Mouse (Mus musculus) myocyte (in vitro differentiated cells): ENCODE results near the gene Plekhh1.

Experiments
- CEBPB ChIP-seq: IDR thresholded peaks from 2 replicates; pipeline ENCODE4 v1.6.1; 2011; ENCODE audit warnings: mild to moderate bottlenecking, moderate library complexity; ENCODE audit not compliant: poor library complexity, insufficient read depth, severe bottlenecking
- E2F4 ChIP-seq: IDR thresholded peaks from one replicate; pipeline ENCODE4 v1.6.1; 2011; ENCODE audit warnings: mild to moderate bottlenecking, control low read depth, moderate library complexity; ENCODE audit not compliant: insufficient read depth
- MAX ChIP-seq: IDR thresholded peaks from one replicate; pipeline ENCODE4 v1.6.1; 2011; ENCODE audit warnings: low read depth, mild to moderate bottlenecking, control low read depth
- MYOD1 ChIP-seq, 3 experiments: IDR thresholded peaks; one replicate each; pipeline ENCODE4 v1.6.1; 2011; ENCODE audit warnings: control low read depth in 2 of 3, low read depth in 2 of 3, mild to moderate bottlenecking in 2 of 3, moderate library complexity in 1 of 3; ENCODE audit not compliant: insufficient read length in 2 of 3, control insufficient read depth in 1 of 3
- MYOG ChIP-seq, 3 experiments: IDR thresholded peaks; one replicate each; pipeline ENCODE4 v1.6.1; 2011; ENCODE audit warnings: control low read depth in 2 of 3, low read depth in 2 of 3, mild to moderate bottlenecking in 2 of 3; ENCODE audit not compliant: insufficient read length in 2 of 3, control insufficient read depth in 1 of 3, insufficient read depth in 1 of 3
- POLR2A ChIP-seq: IDR thresholded peaks from one replicate; pipeline ENCODE4 v1.6.1; 2011; ENCODE audit warnings: low read depth, mild to moderate bottlenecking, control low read depth, moderate library complexity; ENCODE audit not compliant: insufficient read length
- POLR2AphosphoS2 ChIP-seq: IDR thresholded peaks from one replicate; pipeline ENCODE4 v1.6.1; 2011; ENCODE audit warnings: low read depth, control low read depth; ENCODE audit not compliant: insufficient read length
- TCF12 ChIP-seq: IDR thresholded peaks from one replicate; pipeline ENCODE4 v1.6.1; 2011; ENCODE audit warnings: mild to moderate bottlenecking, control low read depth; ENCODE audit not compliant: poor library complexity, insufficient read depth, severe bottlenecking
- TCF3 ChIP-seq: IDR thresholded peaks from one replicate; pipeline ENCODE4 v1.6.1; 2011; ENCODE audit warnings: low read depth, control low read depth; ENCODE audit not compliant: insufficient read length
- USF1 ChIP-seq: IDR thresholded peaks from one replicate; pipeline ENCODE4 v1.6.1; 2011; ENCODE audit warnings: low read depth, mild to moderate bottlenecking, control low read depth, moderate library complexity

DNA sequence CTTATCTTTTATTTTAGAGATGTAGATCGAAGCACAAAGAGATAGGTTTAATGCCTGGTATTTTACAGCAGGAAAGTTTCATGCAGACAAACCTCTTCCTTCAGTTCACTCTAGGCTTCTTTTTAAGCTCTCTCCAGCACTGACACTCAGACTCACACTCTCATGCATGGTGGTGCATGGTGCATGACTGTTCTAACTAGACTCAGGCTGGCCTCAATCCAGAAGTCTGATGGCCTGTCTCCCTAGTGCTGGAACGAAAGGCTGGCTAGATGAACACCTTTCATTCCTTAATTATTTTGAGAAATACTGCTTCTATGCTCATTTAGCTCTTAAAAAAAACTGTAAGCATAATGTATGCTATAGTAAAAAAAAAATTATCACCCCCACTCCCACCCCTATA lies 23.1 kb downstream of the Plekhh1 start:
- TF ChIP-seq MAX: no peak
- no peak for TF ChIP-seq USF1
- no peak for TF ChIP-seq E2F4
- no peak for TF ChIP-seq CEBPB
- TF ChIP-seq POLR2AphosphoS2: no peak
- no peak for TF ChIP-seq POLR2A
- no peak for TF ChIP-seq TCF12
- no peak for TF ChIP-seq MYOD1 (IDR thresholded peaks at IDR 0.05; ENCODE audit: control insufficient read depth in 1 of 3, insufficient read length in 2 of 3, low read depth in 2 of 3)
- no peak for TF ChIP-seq MYOG (IDR thresholded peaks at IDR 0.05; ENCODE audit: control insufficient read depth in 1 of 3, insufficient read depth in 1 of 3, insufficient read length in 2 of 3, low read depth in 2 of 3)
- TF ChIP-seq TCF3: no peak
